Mouse (Mus musculus) layer of hippocampus, adult 9-10 months (tissue): ENCODE data around the gene Upk3b.

Experiments used
- DNase-seq: peaks from one replicate; pipeline ENCODE4 v3.0.0; 2022; ENCODE audit warnings: low spot score

Gene Upk3b

GRCm38 (mm10) chr5:136038258-136039214 is at the start of gene Upk3b:
Gene Upk3b (plus strand): TSS chr5:136038496.
- no peak for DNase-seq

GRCm38 (mm10) chr5:135990601-135991000 is 47.7 kb upstream of the Upk3b start:
- no peak for DNase-seq

DNA sequence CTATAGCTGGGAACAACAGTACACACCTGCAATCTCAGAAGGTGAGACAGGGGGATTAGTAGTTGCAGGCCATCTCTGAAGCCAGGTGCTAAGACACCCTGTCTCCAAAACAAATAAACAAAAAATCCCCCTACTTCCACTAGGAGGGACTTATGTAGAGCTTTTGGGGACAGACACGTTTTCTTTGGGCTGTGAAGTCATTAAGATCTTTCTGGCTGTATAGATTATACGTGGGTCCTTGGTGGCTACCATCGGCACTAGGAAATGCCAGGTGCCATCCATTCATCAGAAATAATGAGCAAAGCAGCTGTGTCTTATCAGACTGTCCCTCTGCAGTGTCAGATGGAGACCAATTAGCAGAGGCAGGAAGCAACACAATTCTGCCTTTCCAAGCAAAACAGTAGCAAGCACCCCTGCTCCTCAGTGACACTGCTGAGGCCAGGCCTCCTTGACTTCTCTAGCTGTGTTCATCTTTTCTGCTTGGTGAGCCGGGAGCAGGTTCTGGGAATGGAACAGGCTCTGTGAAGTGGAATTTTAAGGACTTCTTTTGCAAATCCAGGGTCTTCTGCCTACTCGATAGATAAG is 44.8 kb upstream of the Upk3b start:
- no peak for DNase-seq

DNA sequence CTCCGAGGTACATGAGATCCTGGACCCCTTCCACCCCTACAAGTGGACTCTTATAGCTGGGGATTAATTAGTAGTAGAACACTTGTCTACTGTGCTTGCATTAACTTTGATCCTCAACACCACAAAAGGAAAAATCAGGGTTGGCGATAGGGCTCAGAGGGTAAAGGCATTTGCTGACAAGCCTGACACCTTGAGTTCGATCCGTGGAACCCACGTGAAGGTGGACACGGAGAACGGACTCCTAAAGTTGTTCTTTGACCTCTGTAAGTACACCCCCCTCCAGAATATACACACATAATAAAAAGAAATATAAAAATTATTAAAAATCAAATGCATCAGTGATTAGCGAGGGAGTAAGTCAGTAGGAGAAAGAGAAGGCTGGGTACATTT is 44.0 kb upstream of the Upk3b start:
- DNase-seq, result no peak

GRCm38 (mm10) chr5:135994725-135995687 is 43.3 kb upstream of the Upk3b start, which contains the start of gene Dtx2:
Gene Dtx2 (plus strand): TSS chr5:135994800.
- DNase-seq, result peak; percentile 87

DNA sequence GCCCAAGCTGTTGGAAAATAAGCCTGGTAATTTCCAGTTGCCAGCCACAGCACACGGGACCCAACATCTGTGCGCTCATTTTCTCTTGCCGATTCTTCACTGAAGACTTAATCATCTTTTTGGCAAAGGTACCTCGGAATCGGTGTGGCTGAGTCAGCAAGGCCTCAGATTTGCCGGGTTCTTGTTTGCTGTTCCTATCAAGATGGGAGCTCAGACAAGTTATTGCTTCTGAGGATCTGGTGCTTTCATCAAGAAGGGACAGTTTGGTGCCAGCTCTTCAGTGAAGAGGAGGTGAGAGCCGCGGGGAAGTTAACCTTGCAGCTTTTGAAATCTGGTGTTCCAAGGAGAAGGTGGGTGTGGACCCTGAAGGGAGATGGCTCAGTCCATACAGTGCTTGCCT is 42.1 kb upstream of the Upk3b start:
- DNase-seq, result no peak

DNA sequence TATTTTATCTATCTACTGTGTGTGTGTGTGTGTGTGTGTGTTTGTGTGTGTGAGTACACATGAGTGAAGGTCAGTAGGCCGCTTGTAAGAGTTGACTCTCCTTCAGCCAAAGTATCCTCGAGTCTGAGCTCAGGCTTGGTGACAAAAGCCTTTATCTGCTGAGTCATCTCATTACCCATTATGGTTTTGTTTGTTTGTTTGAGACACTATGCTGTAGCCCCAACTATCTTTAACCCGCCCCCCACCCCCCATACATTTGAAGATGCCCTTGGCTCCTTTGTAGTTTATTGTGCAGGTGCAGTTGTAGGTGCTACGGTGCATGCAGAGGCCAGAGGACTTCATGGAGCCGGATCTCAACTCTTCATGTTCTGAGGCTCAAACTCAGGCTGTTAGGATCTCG is 37.1 kb upstream of the Upk3b start:
- DNase-seq, result no peak

GRCm38 (mm10) chr5:136002325-136002724 is 36.0 kb upstream of the Upk3b start:
- no peak for DNase-seq

- DNase-seq, result no peak
These were observed 35.5 kb upstream of the Upk3b start for GRCm38 (mm10) chr5:136002751-136003151.

DNA sequence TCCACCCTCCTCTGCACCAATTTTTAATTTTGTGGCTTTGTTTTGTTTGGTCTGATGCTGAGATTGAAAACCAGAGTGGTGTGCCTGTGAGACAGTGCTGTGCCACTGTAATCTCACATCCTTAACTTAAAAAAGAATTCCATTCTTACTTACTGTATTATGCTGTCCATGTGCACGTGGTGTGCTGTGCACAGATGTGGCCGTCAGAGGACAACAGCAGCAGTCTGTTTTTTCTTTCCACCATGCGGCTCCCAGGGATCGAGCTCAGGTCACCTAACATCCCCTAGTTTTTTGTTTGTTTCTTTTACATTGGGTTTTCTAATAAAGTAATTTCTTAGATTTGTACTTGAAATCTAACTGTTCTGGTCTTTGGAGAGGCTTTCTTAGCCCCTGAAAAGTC is 33.8 kb upstream of the Upk3b start:
- DNase-seq, result no peak

- DNase-seq, result no peak
These were observed 30.6 kb upstream of the Upk3b start for GRCm38 (mm10) chr5:136007745-136008144.

DNA sequence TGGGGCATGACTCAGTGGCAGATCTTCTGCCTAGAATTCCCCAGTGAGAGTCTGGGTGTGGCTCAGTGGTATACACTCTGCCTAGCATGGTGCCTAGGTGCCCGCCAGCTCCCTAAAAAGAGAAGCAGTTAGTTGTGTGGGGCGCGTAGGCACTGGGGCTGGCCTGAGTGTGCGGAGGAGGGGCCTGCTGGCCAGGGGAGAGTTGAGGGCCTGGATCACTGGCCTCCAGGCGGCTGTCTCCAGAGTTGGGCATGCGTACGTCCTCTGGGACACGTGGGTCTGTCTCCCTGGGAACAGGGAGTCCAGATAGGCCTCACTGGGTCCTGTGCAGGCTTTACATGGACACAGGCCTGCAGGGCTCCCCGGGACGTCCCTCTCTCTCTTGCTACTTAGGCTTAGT is 23.4 kb upstream of the Upk3b start:
- DNase-seq, result no peak

- no peak for DNase-seq
These were observed 22.7 kb upstream of the Upk3b start for GRCm38 (mm10) chr5:136015586-136015985.

- no peak for DNase-seq
These were observed 22.1 kb upstream of the Upk3b start for GRCm38 (mm10) chr5:136016014-136016876.

DNA sequence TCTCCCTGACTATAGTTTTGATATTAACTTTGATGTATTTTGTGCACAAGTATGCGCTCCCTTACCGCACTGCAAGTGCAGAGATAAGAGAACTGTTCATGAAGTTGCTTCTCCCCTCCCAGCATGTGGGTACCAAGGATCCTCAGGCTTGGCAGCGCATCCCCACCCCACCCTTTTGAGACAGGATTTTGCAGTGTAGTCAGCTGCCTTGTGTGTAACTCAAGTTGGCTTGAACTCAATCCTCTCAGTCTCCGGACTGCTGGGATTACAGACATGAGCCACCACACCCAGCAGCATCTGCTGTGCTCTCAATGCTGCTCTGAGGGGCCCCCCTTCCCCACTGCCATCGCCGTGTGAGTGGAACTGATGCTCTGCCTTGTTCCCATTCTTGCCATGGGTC is 21.0 kb upstream of the Upk3b start:
- no peak for DNase-seq

- no peak for DNase-seq
These were observed 19.6 kb upstream of the Upk3b start for GRCm38 (mm10) chr5:136018726-136019125.

GRCm38 (mm10) chr5:136019907-136020306 is 18.4 kb upstream of the Upk3b start:
- DNase-seq, result no peak

DNA sequence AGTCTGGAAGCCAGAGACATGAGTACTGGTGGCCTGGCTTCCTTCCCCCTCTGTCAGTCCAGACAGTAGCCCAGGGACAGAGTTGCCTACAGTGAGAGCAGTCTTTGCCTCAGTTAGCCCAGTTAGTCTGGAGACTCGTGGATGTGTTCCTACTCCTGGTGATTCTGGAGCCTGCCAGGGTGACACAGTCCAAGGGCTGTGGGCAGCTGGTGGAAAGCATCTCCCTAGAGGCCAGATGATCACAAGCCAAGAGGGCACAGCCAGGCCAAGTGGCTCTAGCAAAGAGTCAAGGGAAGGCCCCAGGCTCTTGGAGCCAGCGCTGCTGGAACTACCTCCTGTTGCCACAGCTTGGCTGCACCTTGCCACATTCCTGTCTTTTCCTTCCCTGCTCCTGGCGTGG is 12.6 kb upstream of the Upk3b start:
- no peak for DNase-seq

- DNase-seq, result no peak
These were observed 11.4 kb upstream of the Upk3b start for GRCm38 (mm10) chr5:136026859-136027258.

DNA sequence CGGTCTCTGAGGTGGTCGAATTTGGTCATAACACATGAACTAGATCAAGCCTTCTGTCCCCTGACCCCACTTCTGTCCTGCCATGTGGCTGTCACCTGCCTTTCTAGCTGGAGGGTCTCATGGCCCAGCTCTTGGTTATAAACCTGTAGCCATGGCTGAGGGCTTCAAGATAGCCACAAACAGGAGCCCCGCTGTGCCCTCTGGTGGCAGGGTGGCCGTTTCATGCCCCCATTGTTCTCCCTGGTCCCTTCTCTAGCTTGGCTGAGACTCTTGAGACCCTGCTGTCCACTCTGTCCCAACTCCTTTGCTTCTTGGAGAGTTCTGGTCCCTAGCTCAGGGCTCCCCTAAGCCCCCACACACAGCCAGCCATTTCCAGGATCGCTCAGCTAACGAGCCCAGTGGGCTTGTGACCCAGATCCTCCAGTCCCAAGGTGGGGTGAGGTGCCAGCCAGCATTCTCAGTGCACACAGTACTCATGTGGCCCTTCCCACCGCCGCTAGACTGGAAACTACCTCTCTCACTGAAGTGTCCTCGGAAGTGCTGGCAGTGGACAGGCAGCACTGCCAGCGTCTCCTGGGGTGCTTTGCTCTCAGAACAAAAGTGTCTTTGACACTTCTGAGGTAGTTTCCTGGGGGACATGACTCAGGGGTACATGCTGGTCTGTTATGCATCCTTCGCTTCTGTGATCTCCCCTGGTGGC is 10.5 kb upstream of the Upk3b start:
- no peak for DNase-seq

DNA sequence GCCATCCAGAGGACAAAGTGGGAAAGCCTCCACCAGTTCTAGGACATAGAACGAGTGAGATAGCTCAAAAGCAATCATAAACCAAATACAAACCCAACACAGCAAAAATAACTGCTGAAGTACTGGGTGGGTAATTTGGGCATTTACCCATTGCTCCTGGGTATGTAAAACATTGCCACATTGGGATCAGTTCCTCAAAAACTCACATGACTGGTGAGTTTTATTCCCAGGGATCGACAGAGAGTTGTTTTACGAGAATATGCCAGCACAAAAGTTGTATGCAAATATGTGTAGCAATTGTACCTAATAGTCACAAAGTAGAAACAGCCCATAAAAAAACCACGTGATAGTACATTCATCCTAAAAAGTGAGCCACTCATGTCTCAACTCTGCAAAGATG is 3.4 kb upstream of the Upk3b start:
- DNase-seq, result no peak
